10 mouse cellular contexts compared by ENCODE assay signal in genomic region chr6:63862628-63863027, GRCm38 (mm10).
DNase-seq lines count a peak whose midpoint lies in the region; ATAC-seq lines count a peak whose summit lies in the region.
"Had no signal": no experiment of that assay in that cellular context is flagged by ENCODE, and none has a peak within 500 bp of the region (broad histone marks: within the 10 kb centered on the region; RNA-seq: fewer than 3 reads in every experiment).

No protein-coding gene starts in this region.

- H3K27ac ChIP-seq in midbrain, embryonic 11.5 days (ENCODE audit: low read depth, low read length) = 0 out of 2 replicates have a peak overlapping the region, but pooled peaks have one; percentile 17
- no peak overlapping the region for H3K27ac ChIP-seq in midbrain, embryonic 10.5 days (replicated peaks)
- no peak overlapping the region for H3K27ac ChIP-seq in midbrain, embryonic 13.5 days
- H3K27ac ChIP-seq: heart, embryonic 10.5 days; liver, embryonic 15.5 days had no signal

- H3K27me3 ChIP-seq in midbrain, embryonic 11.5 days (ENCODE audit: control insufficient read depth, insufficient read depth, low read length) = no peaks in the 10 kb centered on the region
- no peaks in the 10 kb centered on the region for H3K27me3 ChIP-seq in midbrain, embryonic 10.5 days (ENCODE audit: low read depth, poor library complexity, severe bottlenecking)
- H3K27me3 ChIP-seq in midbrain, embryonic 13.5 days = no peaks in the 10 kb centered on the region
- H3K27me3 ChIP-seq: liver, embryonic 15.5 days had no signal

- no peaks in the 10 kb centered on the region for H3K36me3 ChIP-seq in midbrain, embryonic 11.5 days (ENCODE audit: control insufficient read depth, insufficient read depth, low read length)
- H3K36me3 ChIP-seq in midbrain, embryonic 10.5 days = no peaks in the 10 kb centered on the region
- H3K36me3 ChIP-seq in midbrain, embryonic 13.5 days = no peaks in the 10 kb centered on the region
- H3K36me3 ChIP-seq: heart, embryonic 10.5 days; liver, embryonic 15.5 days had no signal

- H3K9me3 ChIP-seq in midbrain, embryonic 11.5 days (ENCODE audit: control insufficient read depth, low read length) = no peaks in the 10 kb centered on the region
- no peaks in the 10 kb centered on the region for H3K9me3 ChIP-seq in midbrain, embryonic 10.5 days (replicated peaks)
- no peaks in the 10 kb centered on the region for H3K9me3 ChIP-seq in midbrain, embryonic 13.5 days
- H3K9me3 ChIP-seq: heart, embryonic 10.5 days; liver, embryonic 15.5 days had no signal

- no peak overlapping the region for H3K9ac ChIP-seq in midbrain, embryonic 11.5 days (ENCODE audit: low read length)
- no peak overlapping the region for H3K9ac ChIP-seq in midbrain, embryonic 13.5 days (replicated peaks)
- H3K9ac ChIP-seq: liver, embryonic 15.5 days had no signal

- ATAC-seq in midbrain, embryonic 11.5 days (ENCODE audit: low FRiP score) = peak; percentile 92
- peak; percentile 91 for ATAC-seq in midbrain, embryonic 13.5 days

- WGBS in midbrain, embryonic 11.5 days = 14% methylated on average over 2 of the region's 2 CpGs
- WGBS in midbrain, embryonic 10.5 days = 33% methylated on average over 2 of the region's 2 CpGs
- 6% methylated on average over 2 of the region's 2 CpGs for WGBS in midbrain, embryonic 13.5 days

- no peak overlapping the region for H3K4me2 ChIP-seq in midbrain, embryonic 11.5 days
- H3K4me2 ChIP-seq in midbrain, embryonic 13.5 days (replicated peaks) = no peak overlapping the region
- H3K4me2 ChIP-seq: liver, embryonic 15.5 days had no signal

- H3K4me3 ChIP-seq in midbrain, embryonic 11.5 days (ENCODE audit: low read depth, low read length) = no peak overlapping the region
- no peak overlapping the region for H3K4me3 ChIP-seq in midbrain, embryonic 10.5 days
- no peak overlapping the region for H3K4me3 ChIP-seq in midbrain, embryonic 13.5 days (replicated peaks)
- H3K4me3 ChIP-seq: heart, embryonic 10.5 days; liver, embryonic 15.5 days had no signal

- DNase-seq in midbrain, embryonic 11.5 days (ENCODE audit: low spot score, missing footprints) = no peak
- DNase-seq in midbrain, embryonic 10.5 days (ENCODE audit: low spot score) = no peak
- peak; percentile 18 to 27 for DNase-seq in frontal cortex, postnatal 10 days (ENCODE audit: low spot score in 2 of 2)
- DNase-seq in right cerebral cortex, postnatal 4 days = peak; percentile 6
- no peak for DNase-seq in spleen, adult 18-20 months
- DNase-seq in cerebellum, adult 9-11 months = no peak
- DNase-seq: kidney, postnatal 36 days had no signal

- peaks cover 7% of the 10 kb centered on the region for H3K4me1 ChIP-seq in midbrain, embryonic 11.5 days (ENCODE audit: control insufficient read depth, insufficient read depth, low read length)
- peaks cover 14% of the 10 kb centered on the region for H3K4me1 ChIP-seq in midbrain, embryonic 10.5 days
- H3K4me1 ChIP-seq in midbrain, embryonic 13.5 days (replicated peaks) = peaks cover 11% of the 10 kb centered on the region
- H3K4me1 ChIP-seq: heart, embryonic 10.5 days; liver, embryonic 15.5 days had no signal

Comparison
In these comparisons a context has a peak if more than half of its experiments do, and no peak if none do; other contexts are left out.
1. DNase-seq: peak in frontal cortex, postnatal 10 days (2 of 2) and right cerebral cortex, postnatal 4 days (single experiment); none in midbrain, embryonic 11.5 days (single experiment), midbrain, embryonic 10.5 days (single experiment), spleen, adult 18-20 months (0 of 2) and cerebellum, adult 9-11 months (single experiment).